Mouse (Mus musculus) E14TG2a.4 (cell line): ENCODE measurements around the gene Slbp.

Source experiments
- H3K27me3 ChIP-seq: 2 replicates; pipeline ENCODE4 v1.6.1; 2014; ENCODE audit warnings: low read length, control low read depth; ENCODE audit not compliant: insufficient read depth
- H3K36me3 ChIP-seq: 2 replicates; pipeline ENCODE4 v1.6.1; 2014; ENCODE audit warnings: low read length, control low read depth; ENCODE audit not compliant: insufficient read depth
- H3K4me1 ChIP-seq: replicated peaks from 2 replicates; pipeline ENCODE4 v1.6.1; 2014; ENCODE audit warnings: low read depth, low read length, control low read depth
- H3K4me3 ChIP-seq: replicated peaks from 2 replicates; pipeline ENCODE4 v1.5.1; 2014; ENCODE audit warnings: mild to moderate bottlenecking, low read length
- H3K9me3 ChIP-seq: 2 replicates; pipeline ENCODE4 v1.6.1; 2014; ENCODE audit warnings: low read length, control low read depth
- CTCF ChIP-seq: conservative IDR thresholded peaks from 2 replicates; pipeline ENCODE4 v1.5.1; 2014; ENCODE audit warnings: low read length
- NANOG ChIP-seq: IDR thresholded peaks from 2 replicates; pipeline ENCODE4 v1.6.1; 2014; ENCODE audit warnings: borderline replicate concordance, low read length, mixed read lengths
- POU5F1 ChIP-seq: IDR thresholded peaks from 2 replicates; pipeline ENCODE4 v1.6.1; 2014; ENCODE audit warnings: low read length, borderline replicate concordance

Slbp gene

GRCm38 (mm10) chr5:33629301-33629987 is 22.9 kb downstream of the Slbp start, which contains the start of the genes Fam53a and Gm9903:
TSS of gene Fam53a (minus strand) at chr5:33629635.
TSS of gene Gm9903 (plus strand) at chr5:33629925.
- Histone ChIP-seq H3K4me3 (peak within 1 kb of the TSS; percentile 95), H3K9me3 (no peaks in the 10 kb centered on the region), H3K36me3 (peaks cover 22% of the 10 kb centered on the region), H3K4me1 (peaks cover 33% of the 10 kb centered on the region), H3K27me3 (no peaks in the 10 kb centered on the region; the same call in 1 of the 2 replicates)
- TF ChIP-seq POU5F1 (no peak), CTCF (no peak), NANOG (no peak)

DNA sequence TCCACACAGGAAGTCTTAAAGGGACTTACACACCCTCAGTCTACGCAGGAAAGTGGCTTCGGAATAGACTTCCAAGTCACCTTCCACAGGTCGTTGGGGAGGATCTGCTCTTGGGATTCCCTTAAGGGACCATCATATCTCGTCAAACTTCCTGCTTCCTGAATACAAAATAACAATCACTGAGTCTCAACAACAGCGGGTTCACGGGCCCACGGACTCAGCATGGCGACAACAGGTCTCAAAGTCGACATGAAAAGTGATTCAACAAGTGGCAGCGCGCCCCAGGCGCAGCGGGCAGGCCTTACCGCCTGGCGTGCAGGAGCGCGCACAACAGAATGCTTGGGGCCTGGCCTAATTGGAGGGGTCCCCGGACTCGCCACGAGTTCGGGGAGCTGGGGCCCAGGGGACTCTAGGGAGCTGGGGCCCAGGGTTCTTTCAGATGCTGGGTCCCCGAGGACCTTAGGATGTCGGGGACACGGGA is 23.5 kb downstream of the Slbp start:
- Histone ChIP-seq H3K36me3 (peaks cover 26% of the 10 kb centered on the region), H3K9me3 (no peaks in the 10 kb centered on the region), H3K4me3 (peak overlapping the region; percentile 95), H3K4me1 (peaks cover 33% of the 10 kb centered on the region), H3K27me3 (no peaks in the 10 kb centered on the region; the same call in 1 of the 2 replicates)
- TF ChIP-seq NANOG (no peak), CTCF (no peak), POU5F1 (no peak)

- H3K4me1 ChIP-seq: peaks cover 38% of the 10 kb centered on the region
- H3K27me3 ChIP-seq: no peaks in the 10 kb centered on the region; the same call in 1 of the 2 replicates
- TF ChIP-seq NANOG (no peak), POU5F1 (no peak), CTCF (no peak)
- peaks cover 34% of the 10 kb centered on the region for H3K36me3 ChIP-seq
- no peaks in the 10 kb centered on the region for H3K9me3 ChIP-seq
- H3K4me3 ChIP-seq: peak overlapping the region; percentile 95; the same call in 1 of the 2 replicates
Observed at GRCm38 (mm10) chr5:33627968-33628367, 24.4 kb downstream of the Slbp start.

- H3K36me3 ChIP-seq: peaks cover 57% of the 10 kb centered on the region
- TF ChIP-seq CTCF (no peak), NANOG (no peak), POU5F1 (no peak)
- peaks cover 44% of the 10 kb centered on the region for H3K4me1 ChIP-seq
- no peaks in the 10 kb centered on the region for H3K27me3 ChIP-seq
- no peak overlapping the region for H3K4me3 ChIP-seq
- no peaks in the 10 kb centered on the region for H3K9me3 ChIP-seq
Observed at GRCm38 (mm10) chr5:33623766-33624165, 28.6 kb downstream of the Slbp start.

DNA sequence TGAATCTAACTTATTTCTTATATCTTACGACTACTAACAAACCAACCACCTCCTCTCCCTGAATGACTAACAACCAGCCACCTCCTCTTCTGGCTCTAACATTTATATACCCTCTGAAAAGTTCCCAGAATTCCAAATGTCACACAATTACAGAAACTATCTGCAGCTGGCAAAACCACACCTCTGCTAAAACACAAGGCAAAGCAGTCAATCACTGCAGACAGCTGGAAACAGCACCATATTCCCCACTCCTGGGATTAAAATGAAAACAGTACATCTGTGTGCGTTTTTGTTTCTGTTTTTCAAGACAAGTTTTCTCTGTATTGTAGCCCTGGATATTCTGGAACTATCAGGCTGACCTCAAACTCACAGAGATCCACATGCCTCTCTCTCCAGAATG is 29.7 kb downstream of the Slbp start:
- no peak for TF ChIP-seq POU5F1
- no peak for TF ChIP-seq CTCF
- TF ChIP-seq NANOG: no peak
- Histone ChIP-seq H3K27me3 (no peaks in the 10 kb centered on the region), H3K36me3 (peaks cover 57% of the 10 kb centered on the region), H3K9me3 (no peaks in the 10 kb centered on the region), H3K4me3 (no peak overlapping the region), H3K4me1 (peaks cover 39% of the 10 kb centered on the region)

- no peak overlapping the region for H3K4me3 ChIP-seq
Observed at GRCm38 (mm10) chr5:33614391-33614790, 38.0 kb downstream of the Slbp start.

GRCm38 (mm10) chr5:33611795-33612194 is 40.6 kb downstream of the Slbp start:
- Histone ChIP-seq H3K4me1 (no peaks in the 10 kb centered on the region), H3K9me3 (no peaks in the 10 kb centered on the region), H3K27me3 (0 out of 2 replicates have a peak, but pooled peaks cover 11% of the 10 kb centered on the region), H3K36me3 (peaks cover 83% of the 10 kb centered on the region), H3K4me3 (no peak overlapping the region)
- TF ChIP-seq NANOG: no peak
- no peak for TF ChIP-seq POU5F1
- no peak for TF ChIP-seq CTCF

More at GRCm38 (mm10) chr5:33614391-33614790, 38.0 kb downstream of the Slbp start:
- Histone ChIP-seq H3K36me3 (peaks cover 57% of the 10 kb centered on the region), H3K9me3 (no peaks in the 10 kb centered on the region), H3K4me1 (peaks cover 11% of the 10 kb centered on the region), H3K27me3 (0 out of 2 replicates have a peak, but pooled peaks cover 5% of the 10 kb centered on the region)
- TF ChIP-seq POU5F1: no peak
- TF ChIP-seq CTCF: no peak
- no peak for TF ChIP-seq NANOG

DNA sequence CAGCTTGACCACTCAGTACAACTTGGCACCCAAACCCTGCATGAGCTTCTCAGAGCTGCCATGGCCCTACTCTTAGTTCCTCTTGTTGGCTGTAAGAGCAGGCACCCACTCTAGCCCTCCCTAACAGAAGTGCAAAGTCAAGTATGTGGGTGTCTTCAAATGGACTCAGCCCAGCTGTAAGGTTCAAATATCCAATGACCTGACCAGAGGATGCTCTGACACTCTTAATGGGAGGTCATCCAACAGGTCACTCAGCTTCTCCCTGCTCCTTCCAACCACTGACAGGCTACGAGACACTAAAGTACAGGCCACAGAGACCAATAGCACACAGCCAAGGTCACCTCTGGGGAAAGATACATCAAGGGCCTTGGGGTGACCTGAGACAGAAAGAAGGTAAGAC is 43.1 kb downstream of the Slbp start:
- no peak overlapping the region for H3K4me3 ChIP-seq
- no peaks in the 10 kb centered on the region for H3K9me3 ChIP-seq
- peaks cover 92% of the 10 kb centered on the region for H3K36me3 ChIP-seq
- no peaks in the 10 kb centered on the region for H3K4me1 ChIP-seq
- 0 out of 2 replicates have a peak, but pooled peaks cover 18% of the 10 kb centered on the region for H3K27me3 ChIP-seq
- no peak for TF ChIP-seq POU5F1
- no peak for TF ChIP-seq CTCF
- TF ChIP-seq NANOG: no peak

DNA sequence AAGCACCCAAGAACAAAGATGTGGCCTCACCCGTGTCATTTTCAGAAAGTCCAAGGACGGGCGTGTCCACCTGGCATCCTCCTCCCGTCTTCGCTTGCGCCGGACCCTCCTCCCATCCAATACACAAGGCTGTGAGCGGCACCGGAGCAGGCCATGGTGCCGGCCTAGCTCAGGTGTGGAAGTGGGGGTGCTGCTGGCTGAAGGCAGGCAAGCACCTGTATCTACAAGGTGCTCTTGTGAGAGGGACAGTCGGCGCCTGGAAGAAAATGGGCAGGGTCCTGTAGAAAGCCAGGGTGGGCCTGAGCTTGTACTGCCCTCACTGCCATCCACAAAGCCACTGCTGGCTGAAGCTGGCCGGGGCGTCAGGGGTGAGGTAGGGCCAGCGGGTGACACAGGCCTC is 44.9 kb downstream of the Slbp start:
- no peak for TF ChIP-seq CTCF
- peaks cover 26% of the 10 kb centered on the region for H3K27me3 ChIP-seq
- peaks cover 95% of the 10 kb centered on the region for H3K36me3 ChIP-seq
- H3K4me1 ChIP-seq: no peaks in the 10 kb centered on the region
- no peaks in the 10 kb centered on the region for H3K9me3 ChIP-seq
- no peak overlapping the region for H3K4me3 ChIP-seq
